Mouse (Mus musculus) bone marrow, adult 2 months (tissue): ENCODE measurements around the gene Olfr1058. TPM values are rescaled to one million over a fixed set of nuclear protein-coding genes. Genes with fewer than 3 reads are reported as not detected.

Source experiments
- H3K27ac ChIP-seq: fragments of 200-500 bp; 2 replicates; pipeline ENCODE4 v1.5.1; 2012; ENCODE audit warnings: low read depth, mild to moderate bottlenecking, control low read depth, inconsistent platforms, low read length; ENCODE audit not compliant: control insufficient read depth, poor library complexity, insufficient read depth
- H3K4me1 ChIP-seq: fragments of 200-500 bp; 2 replicates; pipeline ENCODE4 v1.6.1; 2011; ENCODE audit warnings: low read length; ENCODE audit not compliant: control insufficient read depth, insufficient read depth
- H3K4me3 ChIP-seq: fragments of 200-500 bp; replicated peaks from 2 replicates; pipeline ENCODE3; 2011; ENCODE audit warnings: mild to moderate bottlenecking, low read depth, low read length, control low read depth; ENCODE audit not compliant: control insufficient read depth
- CTCF ChIP-seq: fragments of 200-500 bp; IDR thresholded peaks from 2 replicates; pipeline ENCODE4 v1.5.1; 2011; ENCODE audit warnings: low read length, control low read depth; ENCODE audit not compliant: control insufficient read depth, insufficient read depth
- POLR2A ChIP-seq: fragments of 200-500 bp; IDR thresholded peaks from 2 replicates; pipeline ENCODE4 v1.6.1; 2011; ENCODE audit warnings: low read depth, mild to moderate bottlenecking, control low read depth, low read length, borderline replicate concordance; ENCODE audit not compliant: control insufficient read depth
- WGBS: fragments of 180-500 bp; shearing (Covaris S2); methylation state at CpG from one replicate; pipeline ENCODE4 v1.1.7; 2018; 5-methylcytosine and 5-hydroxymethylcytosine counted together
- polyA plus RNA-seq: library from polyadenylated mRNA; stranded (reverse); fragments of >200 nt; gene quantifications from 2 replicates; pipeline ENCODE4 v1.2.4, GENCODE M21; 2011; ENCODE audit warnings: low replicate concordance; ENCODE audit not compliant: missing spikeins, insufficient read depth, insufficient read length

The Olfr1058 gene
- polyA plus RNA-seq, 1 experiment = not detected

DNA sequence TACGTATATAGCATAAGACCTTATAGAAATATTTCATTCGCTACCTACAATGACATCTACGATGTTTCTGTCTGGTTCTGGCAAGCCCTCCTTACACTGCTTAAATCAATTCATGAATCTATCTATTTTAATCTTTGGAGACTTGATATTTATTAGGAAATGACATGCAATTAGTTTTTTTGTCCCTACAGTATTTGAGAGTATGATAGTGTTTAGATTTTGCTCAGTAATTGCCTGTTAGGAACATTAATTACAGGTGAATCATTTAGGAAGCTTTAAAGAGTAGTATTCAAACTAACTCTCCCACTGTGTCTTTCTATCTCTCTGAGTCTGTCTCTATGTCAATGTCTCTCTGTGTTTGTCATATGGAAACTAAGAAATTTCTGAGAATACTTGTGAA is 53.0 kb downstream of the Olfr1058 start, which contains the start of gene Olfr1054:
Olfr1054 (minus strand) TSS at position 101 of the 400 bp plus-strand sequence.
- no peaks in the 10 kb centered on the region for H3K4me1 ChIP-seq
- 80% methylated on average over 3 of the region's 3 CpGs for WGBS

More for the DNA sequence above, 53.0 kb downstream of the Olfr1058 start, which contains the start of gene Olfr1054:
- Histone ChIP-seq H3K27ac (no peak within 1 kb of the TSS), H3K4me3 (no peak within 1 kb of the TSS)
- TF ChIP-seq CTCF (no peak), POLR2A (no peak)

Other genes starting within 250 kb of the Olfr1058 start
- not detected in 2 replicates for gene Olfr1040, start 241.8 kb downstream of the Olfr1058 start, polyA plus RNA-seq
- not detected in 2 replicates for gene Olfr1042, start 226.7 kb downstream of the Olfr1058 start, polyA plus RNA-seq
- not detected in 2 replicates for gene Olfr1043, start 221.0 kb downstream of the Olfr1058 start, polyA plus RNA-seq
- not detected in 2 replicates for gene Olfr1044, start 210.7 kb downstream of the Olfr1058 start, polyA plus RNA-seq
- gene Olfr52, start 202.9 kb downstream of the Olfr1058 start, polyA plus RNA-seq = not detected in 2 replicates
- gene Olfr1045, start 185.6 kb downstream of the Olfr1058 start, polyA plus RNA-seq = not detected in 2 replicates
- not detected in 2 replicates for gene Olfr1046, start 169.2 kb downstream of the Olfr1058 start, polyA plus RNA-seq
- not detected in 2 replicates for gene Olfr1047, start 157.2 kb downstream of the Olfr1058 start, polyA plus RNA-seq
- gene Olfr1048, start 148.3 kb downstream of the Olfr1058 start, polyA plus RNA-seq = not detected in 2 replicates
- gene Olfr1049, start 130.2 kb downstream of the Olfr1058 start, polyA plus RNA-seq = not detected in 2 replicates
- gene Olfr1051, start 109.5 kb downstream of the Olfr1058 start, polyA plus RNA-seq = not detected in 2 replicates
- gene Olfr1052, start 96.1 kb downstream of the Olfr1058 start, polyA plus RNA-seq = not detected in 2 replicates
- not detected in 2 replicates for gene Olfr1053, start 73.3 kb downstream of the Olfr1058 start, polyA plus RNA-seq
- gene Olfr1054, start 53.1 kb downstream of the Olfr1058 start, polyA plus RNA-seq = not detected in 2 replicates
- gene Olfr1055, start 38.3 kb downstream of the Olfr1058 start, polyA plus RNA-seq = not detected in 2 replicates
- gene Olfr1056, start 26.1 kb downstream of the Olfr1058 start, polyA plus RNA-seq = not detected in 2 replicates
- not detected in 2 replicates for gene Olfr1057, start 10.2 kb downstream of the Olfr1058 start, polyA plus RNA-seq
- gene Olfr1061, start 25.5 kb upstream of the Olfr1058 start, polyA plus RNA-seq = not detected in 2 replicates
- gene Olfr1062, start 38.2 kb upstream of the Olfr1058 start, polyA plus RNA-seq = 0.45 and 0.97 TPM in 2 replicates
- not detected in 2 replicates for gene Olfr1065, start 62.0 kb upstream of the Olfr1058 start, polyA plus RNA-seq
- gene Olfr1066, start 67.7 kb upstream of the Olfr1058 start, polyA plus RNA-seq = not detected in 2 replicates
- not detected in 2 replicates for gene Olfr228, start 98.8 kb upstream of the Olfr1058 start, polyA plus RNA-seq
- not detected in 2 replicates for gene Olfr1076, start 119.9 kb upstream of the Olfr1058 start, polyA plus RNA-seq
- not detected in 2 replicates for gene Olfr1079, start 153.9 kb upstream of the Olfr1058 start, polyA plus RNA-seq
- not detected in 2 replicates for gene Olfr1080, start 169.7 kb upstream of the Olfr1058 start, polyA plus RNA-seq
- 1.0 TPM in 1 of 2 replicates, not detected in the other for gene Olfr1082, start 210.4 kb upstream of the Olfr1058 start, polyA plus RNA-seq